Mouse (Mus musculus) ES-CJ7 (cell line): ENCODE results near the gene Nipal4.

Experiments used
- DNase-seq: peaks from one replicate; pipeline ENCODE4 v3.0.0; 2011; ENCODE audit warnings: low read depth, low spot score

Nipal4 gene

DNA sequence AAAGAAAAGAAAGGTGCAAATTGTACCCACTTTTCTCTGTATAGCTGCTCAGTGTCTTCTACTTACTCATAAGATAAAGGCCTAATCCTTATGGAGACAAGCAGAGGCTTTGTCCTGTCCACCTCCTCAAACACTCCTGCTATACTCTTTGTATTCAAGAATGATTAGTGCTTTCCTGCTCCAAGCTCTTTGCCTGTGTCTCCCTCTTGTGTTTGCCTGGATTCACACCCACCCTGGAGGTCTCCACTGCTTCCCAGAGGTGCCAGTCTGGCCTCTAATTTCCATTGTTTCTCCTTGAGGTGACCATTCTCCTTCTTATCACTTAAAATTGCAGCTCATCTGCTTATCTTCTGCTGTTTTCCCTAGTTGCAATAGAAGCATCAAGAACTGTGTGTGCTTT lies 8.8 kb downstream of the Nipal4 start:
- peak; percentile 16 for DNase-seq

GRCm38 (mm10) chr11:46156945-46157344 lies 9.4 kb downstream of the Nipal4 start:
- DNase-seq = no peak

GRCm38 (mm10) chr11:46146619-46147018 lies 19.7 kb downstream of the Nipal4 start:
- no peak for DNase-seq

GRCm38 (mm10) chr11:46145163-46145875 lies 21.0 kb downstream of the Nipal4 start:
- DNase-seq = no peak

DNA sequence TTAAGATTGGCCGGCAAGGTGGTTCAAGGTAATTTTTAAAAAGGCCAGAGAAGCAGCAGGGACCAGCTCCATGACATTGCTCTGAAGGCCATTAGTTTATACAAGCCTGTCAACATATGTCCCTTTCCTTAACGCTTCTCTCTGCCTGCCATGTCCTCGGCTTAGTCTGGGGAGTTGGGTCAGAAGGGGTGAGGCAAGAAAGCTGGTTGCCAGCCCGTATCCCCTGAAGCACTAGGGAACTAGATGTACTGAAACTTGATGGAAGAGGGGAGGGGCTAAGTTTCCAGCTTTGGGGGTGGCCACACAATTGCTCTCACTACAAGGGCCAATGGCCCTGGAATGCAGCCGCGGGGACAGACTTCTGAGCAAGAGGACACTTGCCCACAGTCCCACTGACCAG lies 23.0 kb downstream of the Nipal4 start:
- no peak for DNase-seq

- no peak for DNase-seq
Measured at GRCm38 (mm10) chr11:46134899-46135298, 31.4 kb downstream of the Nipal4 start.

DNA sequence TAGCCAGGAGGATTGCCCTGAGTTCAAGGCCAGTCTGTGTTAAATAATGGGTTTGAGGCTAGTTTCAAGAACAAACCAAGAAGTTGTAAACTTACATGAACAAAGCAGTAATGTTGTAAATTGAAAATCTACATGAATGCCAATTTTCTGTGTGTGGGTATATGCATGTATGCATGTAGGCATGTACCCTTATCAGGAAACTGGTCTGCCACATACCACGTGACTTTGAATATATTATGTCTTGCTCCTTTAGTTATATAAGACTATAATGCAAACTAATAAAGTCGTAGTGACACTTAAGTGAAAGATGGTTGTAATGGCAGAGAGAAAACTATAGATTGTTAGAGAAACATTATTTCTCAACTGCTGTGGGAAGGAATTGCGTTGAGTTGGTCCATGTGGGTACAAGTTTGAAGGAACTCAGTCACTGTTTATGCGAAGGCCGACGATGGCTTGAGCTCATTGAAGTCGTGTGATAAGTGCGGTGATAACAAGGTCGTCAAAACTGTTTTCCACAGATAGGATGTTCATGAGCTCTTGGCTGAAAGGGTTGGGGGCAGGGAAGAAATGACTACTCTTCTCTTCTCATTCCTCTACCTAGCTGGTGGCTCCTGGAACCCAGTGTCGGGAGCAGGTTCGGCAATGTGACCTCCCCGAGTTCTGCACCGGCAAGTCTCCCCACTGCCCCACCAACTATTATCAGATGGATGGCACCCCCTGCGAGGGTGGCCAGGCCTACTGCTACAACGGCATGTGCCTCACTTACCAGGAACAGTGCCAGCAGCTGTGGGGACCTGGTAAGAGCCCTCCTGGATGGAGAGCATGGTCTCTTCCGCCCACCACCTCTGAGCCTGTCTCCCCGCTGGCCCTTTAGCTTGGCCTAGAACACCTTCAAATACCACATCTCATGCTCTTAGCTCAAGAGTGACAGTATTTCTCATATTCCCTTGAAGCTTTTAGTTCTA lies 35.0 kb downstream of the Nipal4 start:
- DNase-seq = no peak

DNA sequence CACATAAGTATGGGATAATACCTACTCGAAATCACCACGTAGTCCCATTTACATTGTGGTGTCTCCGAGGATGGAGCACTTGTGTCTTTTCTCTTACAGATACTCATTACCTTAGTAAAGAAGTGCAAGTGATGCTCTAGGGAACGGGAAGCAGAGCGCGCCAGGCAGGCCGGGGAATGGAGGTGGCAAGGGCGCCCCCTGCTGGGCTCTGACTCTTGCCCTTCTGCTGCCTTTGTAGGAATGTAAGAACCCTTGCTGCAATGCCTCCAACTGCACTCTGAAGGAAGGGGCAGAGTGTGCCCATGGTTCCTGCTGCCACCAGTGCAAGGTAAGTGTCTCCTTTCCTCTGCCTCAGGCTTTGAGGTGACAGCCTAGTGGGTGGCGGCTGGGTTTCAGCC lies 37.8 kb downstream of the Nipal4 start:
- peak; percentile 79 for DNase-seq

GRCm38 (mm10) chr11:46127621-46128547 lies 38.4 kb downstream of the Nipal4 start:
- DNase-seq = no peak

DNA sequence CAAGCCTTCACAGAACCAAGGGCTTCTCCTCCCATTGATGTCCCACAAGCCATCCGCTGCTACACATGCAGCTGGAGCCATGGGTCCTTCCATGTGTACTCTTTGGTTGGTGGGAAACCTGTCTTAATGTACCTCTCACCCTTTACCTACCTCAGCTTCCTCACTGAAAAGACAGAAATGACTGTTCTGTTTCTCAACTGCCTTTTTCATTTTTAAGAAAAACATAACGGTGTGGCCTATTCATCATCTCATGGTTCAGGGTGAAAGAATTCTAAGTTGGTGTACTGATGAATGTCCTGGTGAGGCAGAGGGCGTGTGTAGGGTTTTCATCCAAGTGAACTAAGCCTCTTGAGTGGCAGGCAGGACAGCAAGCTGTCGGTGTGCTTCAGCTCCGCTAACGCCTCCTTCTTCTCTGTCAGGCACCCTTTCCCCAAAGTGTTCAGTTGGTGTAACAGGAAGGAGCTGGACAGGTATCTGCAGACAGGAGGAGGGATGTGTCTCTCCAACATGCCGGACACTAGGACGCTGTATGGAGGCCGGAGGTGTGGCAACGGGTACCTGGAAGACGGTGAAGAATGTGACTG lies 39.4 kb downstream of the Nipal4 start:
- no peak for DNase-seq

DNA sequence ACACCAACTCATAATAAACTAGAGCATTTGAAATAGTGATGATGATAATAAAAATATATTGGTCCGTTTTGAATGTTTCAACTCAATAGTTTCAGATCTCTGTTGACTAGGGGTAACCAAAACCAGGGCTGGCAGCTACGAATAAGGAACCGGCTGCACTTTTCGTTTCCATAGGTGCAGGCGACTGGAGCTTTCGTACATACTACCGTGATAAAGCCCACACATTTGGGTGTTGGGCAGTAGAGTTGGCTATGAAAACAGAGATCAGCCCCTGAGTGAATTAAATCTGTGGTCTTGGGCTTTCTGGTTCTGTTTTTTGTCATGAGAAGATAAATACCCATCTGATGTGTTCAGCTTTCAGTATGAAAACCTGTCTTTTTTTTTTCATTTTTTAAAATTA lies 40.0 kb downstream of the Nipal4 start:
- no peak for DNase-seq

DNA sequence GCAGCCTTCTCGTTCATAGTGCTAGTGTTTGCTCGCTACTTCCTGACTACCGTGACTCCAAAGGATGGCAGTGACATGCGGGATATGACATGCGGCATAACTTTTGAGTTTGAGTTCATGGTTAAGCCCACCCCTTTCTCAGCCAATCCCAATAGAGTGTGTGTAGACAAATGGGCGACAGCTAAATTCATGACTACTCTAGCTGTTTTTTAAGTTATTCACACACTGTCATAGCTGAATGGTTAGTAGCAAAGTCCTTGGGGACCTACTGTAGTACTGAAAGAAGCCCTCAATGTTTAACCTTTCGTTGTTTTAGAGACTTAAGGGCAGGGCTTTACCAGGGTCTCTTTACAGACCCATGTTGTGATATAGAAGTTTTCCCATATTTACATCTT lies 40.5 kb downstream of the Nipal4 start:
- DNase-seq = no peak

DNA sequence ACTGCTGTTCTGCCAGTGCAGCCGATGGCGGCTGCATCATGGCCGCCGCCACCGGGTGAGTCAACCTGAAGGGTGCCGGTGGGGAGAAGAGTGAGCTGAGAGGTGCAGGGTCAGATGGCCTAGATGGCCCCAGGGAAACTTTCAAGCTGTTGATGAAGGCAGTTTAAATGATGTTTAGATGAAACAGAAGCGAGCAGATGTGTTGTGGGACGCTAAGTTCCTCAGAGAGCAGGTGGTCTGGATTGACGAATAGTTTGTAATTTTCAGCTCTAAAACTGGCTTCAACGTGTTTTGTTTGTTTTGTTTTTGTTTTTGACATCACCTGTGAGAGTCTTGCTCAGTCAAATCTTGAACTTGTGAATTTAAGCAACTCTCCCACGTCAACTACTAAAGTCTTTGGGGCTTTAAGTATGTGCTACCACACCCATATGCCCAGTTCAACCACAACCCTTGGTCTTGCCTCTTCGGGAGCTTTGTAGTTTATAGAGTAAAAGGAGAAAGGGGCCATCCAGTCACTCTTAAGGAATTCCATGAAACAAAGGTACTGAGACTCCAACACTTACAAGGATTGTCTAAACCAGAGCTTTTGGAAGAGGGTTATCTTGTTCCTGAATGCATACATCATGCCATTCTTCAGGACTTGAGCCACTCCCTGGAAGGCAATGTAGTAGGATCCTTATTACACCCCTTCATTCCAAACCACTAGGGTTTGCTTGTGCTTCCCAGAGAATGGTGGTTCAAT lies 41.0 kb downstream of the Nipal4 start:
- peak; percentile 14 for DNase-seq

- no peak for DNase-seq
Measured at GRCm38 (mm10) chr11:46123328-46123866, 42.9 kb downstream of the Nipal4 start.

DNA sequence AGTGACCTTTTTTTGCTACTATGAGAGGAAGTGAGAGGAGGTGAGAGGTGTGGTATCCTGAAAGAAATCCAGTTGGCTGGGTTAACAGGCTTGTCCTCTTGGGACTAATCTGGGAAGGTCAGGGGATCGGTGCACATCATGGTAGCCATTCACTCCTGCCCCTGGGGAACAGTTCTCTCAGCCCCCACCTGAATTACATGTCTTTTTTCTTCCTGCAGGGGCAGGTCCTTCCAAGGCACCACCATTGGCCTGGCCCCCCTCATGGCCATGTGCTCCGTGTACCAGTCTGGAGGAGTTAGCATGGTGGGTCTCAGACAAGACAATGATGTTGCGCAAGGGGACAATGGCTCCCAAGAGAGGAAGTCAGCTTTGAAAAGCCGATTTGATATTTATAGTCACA lies 43.4 kb downstream of the Nipal4 start:
- no peak for DNase-seq

- DNase-seq = peak; percentile 73
Measured at GRCm38 (mm10) chr11:46121666-46122065, 44.6 kb downstream of the Nipal4 start.

DNA sequence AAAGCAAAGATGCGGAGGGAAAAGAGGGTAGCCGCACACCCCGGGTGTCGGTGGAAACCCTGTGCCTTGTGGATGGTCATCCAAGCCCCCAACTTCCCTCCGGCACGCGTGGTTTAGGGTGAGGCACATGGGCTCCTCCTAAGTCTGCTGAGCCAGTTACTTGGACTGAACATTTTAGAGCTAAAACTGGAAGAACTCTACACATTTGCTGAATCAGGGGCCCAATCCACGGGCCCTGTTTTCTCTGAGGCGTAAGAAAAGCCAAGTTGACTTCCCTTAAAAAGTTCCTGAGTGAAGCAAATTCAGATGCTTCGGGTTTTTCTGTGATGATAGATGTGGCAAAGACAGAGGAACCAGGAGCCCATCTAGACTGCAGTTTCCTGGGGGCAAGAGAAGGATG lies 46.2 kb downstream of the Nipal4 start:
- no peak for DNase-seq

GRCm38 (mm10) chr11:46119624-46120023 lies 46.7 kb downstream of the Nipal4 start:
- DNase-seq = peak; percentile 41

GRCm38 (mm10) chr11:46116510-46116909 lies 49.8 kb downstream of the Nipal4 start:
- DNase-seq = no peak

DNA sequence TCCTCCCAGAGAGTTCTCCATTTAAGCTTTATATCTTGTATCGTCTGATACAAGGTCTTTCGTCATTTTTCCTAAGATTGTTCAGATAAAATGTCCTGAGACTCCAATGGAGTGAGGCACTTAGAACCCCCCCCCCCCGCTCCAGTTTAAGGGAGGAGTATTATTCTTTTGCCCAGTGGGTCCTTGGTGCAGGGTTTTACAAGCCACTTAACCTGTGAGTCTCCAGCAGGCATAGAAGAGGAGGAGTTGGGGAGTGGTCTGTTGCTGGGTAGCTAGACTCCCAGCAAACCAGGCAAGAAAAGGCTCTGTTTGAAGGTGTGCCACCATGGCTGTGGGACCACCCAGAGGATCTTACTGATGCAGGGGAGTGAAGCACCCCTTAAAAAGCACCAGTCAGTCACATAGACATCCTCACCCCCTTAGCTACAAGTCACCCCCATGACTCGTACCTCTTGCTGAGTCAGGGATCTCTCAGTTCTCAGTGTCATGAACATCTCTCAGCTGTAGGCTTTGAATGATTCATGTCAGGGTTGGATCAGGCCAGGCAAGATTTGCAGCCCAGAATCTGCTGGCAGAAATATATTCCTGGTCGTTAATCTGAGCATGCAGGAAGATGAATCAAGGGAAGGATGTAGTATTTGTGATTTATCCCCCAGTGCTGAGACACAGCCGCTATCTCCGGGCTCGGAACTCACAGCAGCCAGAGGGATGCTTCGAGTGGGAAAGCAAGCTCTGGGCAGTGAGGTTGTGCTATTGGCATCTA lies 50.7 kb downstream of the Nipal4 start:
- peak; percentile 70 for DNase-seq
